Mouse (Mus musculus): ENCODE measurements at regions not wholly inside any gene's neighbourhood (a gene's known extent, or its start where the extent isn't known, plus 50 kb on each side); places are given as distances from the start of the nearest gene placed in this dataset.

GRCm38 (mm10) chr4:142619396-142619795 is 380.2 kb upstream of the Kazn start:
- 66% methylated on average over 8 of the region's 8 CpGs for WGBS
- no peak overlapping the region for H3K4me3 ChIP-seq (ENCODE audit: control insufficient read depth in 1 of 2, insufficient read depth in 1 of 2, low read depth in 1 of 2, low read length in 2 of 2)
- H3K4me1 ChIP-seq (ENCODE audit: control insufficient read depth in 2 of 2, insufficient read depth in 2 of 2, low read length in 2 of 2), result no peaks in the 10 kb centered on the region
- H3K4me2 ChIP-seq (ENCODE audit: low read length), result no peak overlapping the region
- H3K9ac ChIP-seq (ENCODE audit: low read length), result no peak overlapping the region
- H3K36me3 ChIP-seq (ENCODE audit: control insufficient read depth, insufficient read depth, low read length), result no peaks in the 10 kb centered on the region
- no peaks in the 10 kb centered on the region for H3K9me3 ChIP-seq (ENCODE audit: control insufficient read depth, low read length)
- H3K27ac ChIP-seq (replicated peaks in 1 of 2; ENCODE audit: control insufficient read depth in 1 of 2, insufficient read depth in 1 of 2, low read depth in 2 of 2, low read length in 2 of 2), result no peak overlapping the region
- no peak for ATAC-seq (ENCODE audit: insufficient number of reproducible peaks, insufficient read depth, low FRiP score, low read depth)
- no peaks in the 10 kb centered on the region for H3K27me3 ChIP-seq (ENCODE audit: control insufficient read depth, insufficient read depth, low read length)

DNA sequence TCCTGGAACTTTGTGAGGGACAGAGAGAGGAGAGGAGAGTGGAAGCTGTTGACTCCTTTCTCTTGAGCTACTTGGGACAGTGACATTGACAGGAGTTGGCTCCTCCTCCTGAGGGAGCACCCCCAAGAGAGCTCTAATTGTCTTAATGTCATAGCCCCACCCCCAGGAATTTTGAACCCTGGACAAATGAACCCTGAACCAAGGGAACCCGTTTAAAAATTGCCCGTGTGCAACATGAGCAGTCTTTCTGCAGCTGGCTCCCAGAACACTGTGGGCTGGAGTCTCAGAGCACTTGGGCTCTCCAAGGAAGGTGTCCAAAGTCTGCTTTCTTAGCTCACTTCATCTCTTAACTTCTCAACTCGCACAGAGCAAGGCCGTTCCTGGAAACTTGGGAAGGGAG is 379.6 kb upstream of the Kazn start:
- Histone ChIP-seq H3K36me3 (ENCODE audit: control insufficient read depth, insufficient read depth, low read length) (no peaks in the 10 kb centered on the region), H3K27me3 (ENCODE audit: control insufficient read depth, insufficient read depth, low read length) (no peaks in the 10 kb centered on the region), H3K4me1 (ENCODE audit: control insufficient read depth in 2 of 2, insufficient read depth in 2 of 2, low read length in 2 of 2) (no peaks in the 10 kb centered on the region), H3K27ac (replicated peaks in 1 of 2; ENCODE audit: control insufficient read depth in 1 of 2, insufficient read depth in 1 of 2, low read depth in 2 of 2, low read length in 2 of 2) (no peak overlapping the region), H3K9me3 (ENCODE audit: control insufficient read depth, low read length) (no peaks in the 10 kb centered on the region), H3K4me3 (ENCODE audit: control insufficient read depth in 1 of 2, insufficient read depth in 1 of 2, low read depth in 1 of 2, low read length in 2 of 2) (no peak overlapping the region), H3K9ac (ENCODE audit: low read length) (no peak overlapping the region), H3K4me2 (ENCODE audit: low read length) (no peak overlapping the region)
- 50% methylated on average over 4 of the region's 4 CpGs for WGBS
- ATAC-seq (ENCODE audit: insufficient number of reproducible peaks, insufficient read depth, low FRiP score, low read depth), result no peak

GRCm38 (mm10) chr4:142617676-142618075 is 378.5 kb upstream of the Kazn start:
- WGBS, result 59% methylated on average over 5 of the region's 5 CpGs
- H3K27me3 ChIP-seq (ENCODE audit: control insufficient read depth, insufficient read depth, low read length), result no peaks in the 10 kb centered on the region
- no peaks in the 10 kb centered on the region for H3K9me3 ChIP-seq (ENCODE audit: control insufficient read depth, low read length)
- H3K4me3 ChIP-seq (ENCODE audit: control insufficient read depth in 1 of 2, insufficient read depth in 1 of 2, low read depth in 1 of 2, low read length in 2 of 2), result no peak overlapping the region
- H3K27ac ChIP-seq (replicated peaks in 1 of 2; ENCODE audit: control insufficient read depth in 1 of 2, insufficient read depth in 1 of 2, low read depth in 2 of 2, low read length in 2 of 2), result no peak overlapping the region
- H3K4me2 ChIP-seq (ENCODE audit: low read length), result no peak overlapping the region
- H3K4me1 ChIP-seq (ENCODE audit: control insufficient read depth in 2 of 2, insufficient read depth in 2 of 2, low read length in 2 of 2), result no peaks in the 10 kb centered on the region
- no peak overlapping the region for H3K9ac ChIP-seq (ENCODE audit: low read length)
- no peaks in the 10 kb centered on the region for H3K36me3 ChIP-seq (ENCODE audit: control insufficient read depth, insufficient read depth, low read length)
- ATAC-seq (ENCODE audit: insufficient number of reproducible peaks, insufficient read depth, low FRiP score, low read depth), result no peak

DNA sequence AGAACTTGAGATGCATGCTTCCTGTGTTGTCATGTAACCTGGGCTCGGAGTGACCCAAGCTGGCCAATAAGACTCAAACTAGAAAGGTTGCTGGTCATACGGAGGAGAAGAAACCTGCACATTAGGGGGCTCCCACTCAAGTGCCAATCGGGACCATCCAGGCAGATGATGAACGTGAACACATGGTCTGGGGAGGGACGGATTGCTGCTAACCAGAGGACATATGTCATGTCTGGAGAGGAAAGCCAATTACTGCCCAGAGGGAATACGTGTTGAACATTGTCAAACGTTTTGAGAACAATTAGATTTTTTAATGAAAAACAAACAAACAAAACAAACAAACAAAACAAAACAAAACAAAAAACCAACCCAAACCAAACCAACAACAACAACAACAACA is 377.7 kb upstream of the Kazn start:
- H3K4me2 ChIP-seq (ENCODE audit: low read length), result no peak overlapping the region
- H3K27ac ChIP-seq (replicated peaks in 1 of 2; ENCODE audit: control insufficient read depth in 1 of 2, insufficient read depth in 1 of 2, low read depth in 2 of 2, low read length in 2 of 2), result no peak overlapping the region
- no peak overlapping the region for H3K4me3 ChIP-seq (ENCODE audit: control insufficient read depth in 1 of 2, insufficient read depth in 1 of 2, low read depth in 1 of 2, low read length in 2 of 2)
- H3K9ac ChIP-seq (ENCODE audit: low read length), result no peak overlapping the region
- no peaks in the 10 kb centered on the region for H3K27me3 ChIP-seq (ENCODE audit: control insufficient read depth, insufficient read depth, low read length)
- no peaks in the 10 kb centered on the region for H3K4me1 ChIP-seq (ENCODE audit: control insufficient read depth in 2 of 2, insufficient read depth in 2 of 2, low read length in 2 of 2)
- WGBS, result 75% methylated on average over 7 of the region's 7 CpGs
- no peaks in the 10 kb centered on the region for H3K36me3 ChIP-seq (ENCODE audit: control insufficient read depth, insufficient read depth, low read length)
- no peaks in the 10 kb centered on the region for H3K9me3 ChIP-seq (ENCODE audit: control insufficient read depth, low read length)
- ATAC-seq (ENCODE audit: insufficient number of reproducible peaks, insufficient read depth, low FRiP score, low read depth), result no peak

GRCm38 (mm10) chr4:142605098-142605497 is 365.9 kb upstream of the Kazn start:
- no peak overlapping the region for H3K9ac ChIP-seq (ENCODE audit: low read length)
- no peaks in the 10 kb centered on the region for H3K27me3 ChIP-seq (ENCODE audit: control insufficient read depth, insufficient read depth, low read length)
- H3K27ac ChIP-seq (replicated peaks in 1 of 2; ENCODE audit: control insufficient read depth in 1 of 2, insufficient read depth in 1 of 2, low read depth in 2 of 2, low read length in 2 of 2), result no peak overlapping the region
- no peak overlapping the region for H3K4me3 ChIP-seq (ENCODE audit: control insufficient read depth in 1 of 2, insufficient read depth in 1 of 2, low read depth in 1 of 2, low read length in 2 of 2)
- peaks cover 5% of the 10 kb centered on the region; the same call in 1 of the 2 replicates for H3K9me3 ChIP-seq (ENCODE audit: control insufficient read depth, low read length)
- 77% methylated on average over 3 of the region's 3 CpGs for WGBS
- no peak for ATAC-seq (ENCODE audit: insufficient number of reproducible peaks, insufficient read depth, low FRiP score, low read depth)
- H3K4me1 ChIP-seq (ENCODE audit: control insufficient read depth in 2 of 2, insufficient read depth in 2 of 2, low read length in 2 of 2), result no peaks in the 10 kb centered on the region
- H3K4me2 ChIP-seq (ENCODE audit: low read length), result no peak overlapping the region
- no peaks in the 10 kb centered on the region for H3K36me3 ChIP-seq (ENCODE audit: control insufficient read depth, insufficient read depth, low read length)

DNA sequence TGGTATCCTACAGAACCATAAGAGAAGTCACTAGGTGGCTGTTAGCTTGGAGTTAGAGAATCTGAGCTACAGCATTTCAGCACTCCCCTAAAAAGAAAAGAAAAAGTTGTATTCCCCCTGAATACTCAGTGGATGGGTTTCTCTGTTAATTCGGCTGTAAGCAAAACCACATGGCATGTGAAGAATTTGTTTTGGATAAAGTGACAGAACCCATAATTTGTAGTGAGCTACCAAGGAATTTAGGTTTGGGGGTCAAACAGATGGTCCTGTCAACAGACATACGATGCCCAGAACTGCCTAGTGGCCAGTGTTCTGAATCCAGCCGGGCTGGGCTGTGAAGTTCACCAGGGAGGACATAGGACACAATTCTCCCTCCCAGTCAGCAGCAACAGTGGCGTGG is 358.0 kb upstream of the Kazn start:
- no peak for ATAC-seq (ENCODE audit: insufficient number of reproducible peaks, insufficient read depth, low FRiP score, low read depth)
- no peak overlapping the region for H3K27ac ChIP-seq (replicated peaks in 1 of 2; ENCODE audit: control insufficient read depth in 1 of 2, insufficient read depth in 1 of 2, low read depth in 2 of 2, low read length in 2 of 2)
- no peaks in the 10 kb centered on the region for H3K36me3 ChIP-seq (ENCODE audit: control insufficient read depth, insufficient read depth, low read length)
- no peak overlapping the region for H3K4me2 ChIP-seq (ENCODE audit: low read length)
- no peak overlapping the region for H3K9ac ChIP-seq (ENCODE audit: low read length)
- H3K4me1 ChIP-seq (ENCODE audit: control insufficient read depth in 2 of 2, insufficient read depth in 2 of 2, low read length in 2 of 2), result 0 out of 4 replicates have a peak, but pooled peaks cover 0 to 3% of the 10 kb centered on the region in 2 experiments
- H3K27me3 ChIP-seq (ENCODE audit: control insufficient read depth, insufficient read depth, low read length), result no peaks in the 10 kb centered on the region
- 0 out of 2 replicates have a peak, but pooled peaks cover 2% of the 10 kb centered on the region for H3K9me3 ChIP-seq (ENCODE audit: control insufficient read depth, low read length)
- no peak overlapping the region for H3K4me3 ChIP-seq (ENCODE audit: control insufficient read depth in 1 of 2, insufficient read depth in 1 of 2, low read depth in 1 of 2, low read length in 2 of 2)
- 60% methylated on average over 4 of the region's 4 CpGs for WGBS

- no peaks in the 10 kb centered on the region for H3K27me3 ChIP-seq (ENCODE audit: control insufficient read depth, insufficient read depth, low read length)
- no peaks in the 10 kb centered on the region for H3K9me3 ChIP-seq (ENCODE audit: control insufficient read depth, low read length)
- no peak overlapping the region for H3K9ac ChIP-seq (ENCODE audit: low read length)
- H3K4me2 ChIP-seq (ENCODE audit: low read length), result no peak overlapping the region
- 76% methylated on average over 7 of the region's 7 CpGs for WGBS
- no peak overlapping the region for H3K27ac ChIP-seq (replicated peaks in 1 of 2; ENCODE audit: control insufficient read depth in 1 of 2, insufficient read depth in 1 of 2, low read depth in 2 of 2, low read length in 2 of 2)
- no peaks in the 10 kb centered on the region for H3K4me1 ChIP-seq (ENCODE audit: control insufficient read depth in 2 of 2, insufficient read depth in 2 of 2, low read length in 2 of 2)
- ATAC-seq (ENCODE audit: insufficient number of reproducible peaks, insufficient read depth, low FRiP score, low read depth), result no peak
- no peak overlapping the region for H3K4me3 ChIP-seq (ENCODE audit: control insufficient read depth in 1 of 2, insufficient read depth in 1 of 2, low read depth in 1 of 2, low read length in 2 of 2)
- no peaks in the 10 kb centered on the region for H3K36me3 ChIP-seq (ENCODE audit: control insufficient read depth, insufficient read depth, low read length)
Observed at GRCm38 (mm10) chr4:142589084-142589741, 350.0 kb upstream of the Kazn start.

DNA sequence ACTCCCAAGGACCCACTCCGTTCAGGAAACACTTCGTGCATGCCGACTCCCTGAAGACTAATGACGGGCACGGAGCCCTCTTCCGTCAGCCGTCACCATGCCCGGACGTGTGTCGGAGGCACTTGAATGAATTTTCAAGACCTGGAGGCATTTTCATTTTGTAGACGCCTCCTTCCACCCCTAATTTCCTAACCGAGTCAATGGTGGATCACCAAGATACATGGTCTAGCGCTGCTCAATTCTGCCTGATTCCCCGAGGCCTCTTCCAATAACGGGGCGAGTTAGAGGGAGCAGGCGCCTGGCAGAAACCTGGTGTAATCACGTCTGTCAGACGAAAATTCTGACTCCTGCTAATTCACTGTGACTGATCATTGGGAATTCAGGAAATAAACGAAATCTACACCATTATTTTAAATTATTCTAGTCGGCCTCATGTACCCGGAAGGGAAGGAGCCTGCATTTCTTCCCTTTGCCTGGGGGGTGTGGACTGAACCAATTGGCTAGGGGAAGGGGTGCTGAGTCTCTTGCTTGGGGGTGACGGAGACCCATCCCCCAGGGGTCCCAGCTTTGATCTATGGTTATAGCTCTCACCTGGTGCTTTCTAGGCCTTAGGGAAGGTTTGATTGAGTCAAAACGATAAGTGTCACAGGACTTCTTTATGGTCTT is 349.4 kb upstream of the Kazn start:
- 74% methylated on average over 24 of the region's 24 CpGs for WGBS

More for the DNA sequence above, 349.4 kb upstream of the Kazn start:
- Histone ChIP-seq H3K36me3 (ENCODE audit: control insufficient read depth, insufficient read depth, low read length) (no peaks in the 10 kb centered on the region), H3K4me1 (ENCODE audit: control insufficient read depth in 2 of 2, insufficient read depth in 2 of 2, low read length in 2 of 2) (no peaks in the 10 kb centered on the region), H3K4me3 (ENCODE audit: control insufficient read depth in 1 of 2, insufficient read depth in 1 of 2, low read depth in 1 of 2, low read length in 2 of 2) (no peak overlapping the region), H3K9ac (ENCODE audit: low read length) (no peak overlapping the region), H3K9me3 (ENCODE audit: control insufficient read depth, low read length) (no peaks in the 10 kb centered on the region), H3K27me3 (ENCODE audit: control insufficient read depth, insufficient read depth, low read length) (no peaks in the 10 kb centered on the region), H3K4me2 (ENCODE audit: low read length) (no peak overlapping the region), H3K27ac (replicated peaks in 1 of 2; ENCODE audit: control insufficient read depth in 1 of 2, insufficient read depth in 1 of 2, low read depth in 2 of 2, low read length in 2 of 2) (no peak overlapping the region)
- ATAC-seq (ENCODE audit: insufficient number of reproducible peaks, insufficient read depth, low FRiP score, low read depth), result no peak
